Mouse (Mus musculus): ENCODE results near the gene Ccdc6.

DNA sequence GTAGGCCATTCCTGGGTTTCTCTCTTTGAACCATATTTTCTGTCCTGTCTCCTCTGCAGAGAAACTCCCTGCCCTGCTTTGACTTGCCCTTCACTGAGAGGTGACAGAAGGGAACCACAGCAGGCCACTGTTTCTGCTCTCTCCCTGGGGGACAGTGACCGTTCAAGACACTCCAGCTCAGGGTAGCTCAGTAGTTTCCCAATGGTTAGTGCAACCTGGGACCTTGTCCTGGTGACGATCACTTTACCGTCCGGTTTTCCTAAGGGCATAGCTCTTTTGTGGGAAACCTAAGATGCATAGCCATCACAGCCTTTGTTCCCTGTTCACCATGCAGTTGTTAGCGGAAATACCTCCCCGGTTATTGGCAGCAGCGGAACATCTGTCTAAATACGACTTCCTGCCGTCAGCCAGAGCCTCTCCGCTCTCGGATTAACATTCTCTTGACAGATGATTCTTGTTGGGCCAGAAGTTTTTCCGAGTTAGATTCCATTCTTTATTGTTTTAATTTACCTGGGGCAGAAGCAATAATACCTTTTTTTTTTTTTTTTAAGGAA lies 55.3 kb downstream of the Ccdc6 start:
- no peak for TF ChIP-seq POLR2A (IDR thresholded peaks at IDR 0.05; ENCODE audit: low read depth, low read length)
- no peak for TF ChIP-seq CTCF (IDR thresholded peaks at IDR 0.05; ENCODE audit: borderline replicate concordance, insufficient read depth, low read length)
